Mouse (Mus musculus) liver, embryonic 11.5 days (tissue): ENCODE data around the gene Nt5c. TPM values are rescaled to one million over a fixed set of nuclear protein-coding genes. Genes with fewer than 3 reads are reported as not detected.
"Not testable (repeated sequence)": the region's sequence is repeated elsewhere in the genome, so short reads cannot be mapped to it uniquely, and the experiment has no call there.

Experiments
- ATAC-seq: fragments of 200-750 bp; cut with Nextera tagmentation; replicated peaks from 2 replicates; pipeline ENCODE4 v1.8.0; 2017; ENCODE audit warnings: moderate number of reproducible peaks, mild to moderate bottlenecking, moderate TSS enrichment, moderate library complexity; ENCODE audit not compliant: low FRiP score
- DNase-seq: peaks from one replicate; pipeline ENCODE4 v3.0.0-alpha.2; 2017; ENCODE audit warnings: low spot score
- H3K27ac ChIP-seq: fragments of 300-500 bp; sonication (generic); 2 replicates; pipeline ENCODE4 v1.5.1; 2014; ENCODE audit warnings: mild to moderate bottlenecking, low read depth, low read length, control low read depth
- H3K27me3 ChIP-seq: fragments of 300-500 bp; sonication (generic); replicated peaks from 2 replicates; pipeline ENCODE4 v1.6.1; 2014; ENCODE audit warnings: low read length, mixed read lengths; ENCODE audit not compliant: control insufficient read depth, insufficient read depth
- H3K36me3 ChIP-seq: fragments of 300-500 bp; sonication (generic); 2 replicates; pipeline ENCODE4 v1.6.1; 2014; ENCODE audit warnings: mild to moderate bottlenecking, low read length, moderate library complexity, mixed read lengths; ENCODE audit not compliant: control insufficient read depth, insufficient read depth
- H3K4me1 ChIP-seq: fragments of 300-500 bp; sonication (generic); replicated peaks from 2 replicates; pipeline ENCODE4 v1.6.1; 2014; ENCODE audit warnings: low read length, mixed read lengths; ENCODE audit not compliant: control insufficient read depth, insufficient read depth
- H3K4me2 ChIP-seq: fragments of 300-500 bp; sonication (generic); 2 replicates; pipeline ENCODE4 v1.6.1; 2014; ENCODE audit warnings: mild to moderate bottlenecking, control low read depth, moderate library complexity
- H3K4me3 ChIP-seq: fragments of 300-500 bp; sonication (generic); 2 replicates; pipeline ENCODE4 v1.5.1; 2014; ENCODE audit warnings: low read depth, low read length, control low read depth
- H3K9ac ChIP-seq: fragments of 300-500 bp; sonication (generic); 2 replicates; pipeline ENCODE4 v1.6.1; 2014; ENCODE audit warnings: low read depth, low read length, control low read depth
- H3K9me3 ChIP-seq: fragments of 300-500 bp; sonication (generic); 2 replicates; pipeline ENCODE4 v1.6.1; 2016; ENCODE audit warnings: low read length, inconsistent platforms, mixed read lengths; ENCODE audit not compliant: control insufficient read depth
- WGBS: fragments of 180-500 bp; shearing (Covaris S2); extraction: QIAGEN DNeasy Blood & Tissue Kit; methylation state at CpG from one replicate; pipeline ENCODE4 v1.1.7; 2014; 5-methylcytosine and 5-hydroxymethylcytosine counted together
- polyA plus RNA-seq: library from polyadenylated mRNA; unstranded; fragments of >200 nt; fragmentation: Nextera tagmentation; extraction: Ambion mirVana; gene quantifications from 2 replicates; pipeline ENCODE4 v1.2.1, GENCODE M21; 2014

Nt5c gene
- 96.8 and 105 TPM in 2 replicates for polyA plus RNA-seq

- Histone ChIP-seq H3K4me1 (peaks cover 16% of the 10 kb centered on the region), H3K4me3 (peak within 1 kb of the TSS; percentile 65), H3K27ac (peak within 1 kb of the TSS; percentile 65; the same call in 1 of the 2 replicates), H3K27me3 (no peaks in the 10 kb centered on the region), H3K4me2 (peak within 1 kb of the TSS; percentile 79), H3K9ac (peak within 1 kb of the TSS; percentile 73), H3K9me3 (no peaks in the 10 kb centered on the region), H3K36me3 (peaks cover 9% of the 10 kb centered on the region)
- DNase-seq (peak; percentile 84), ATAC-seq (peak; percentile 93)
- WGBS: under 1% methylated on average over 43 of the region's 43 CpGs
Measured at GRCm38 (mm10) chr11:115491356-115492083, at the start of gene Nt5c. Gene Nt5c (minus strand): TSS chr11:115491862.

- Histone ChIP-seq H3K27me3 (no peaks in the 10 kb centered on the region), H3K9me3 (no peaks in the 10 kb centered on the region), H3K36me3 (peaks cover 11% of the 10 kb centered on the region), H3K9ac (no peak overlapping the region), H3K27ac (no peak overlapping the region), H3K4me2 (no peak overlapping the region), H3K4me1 (peaks cover 19% of the 10 kb centered on the region), H3K4me3 (no peak overlapping the region)
- ATAC-seq: no peak
- 48% methylated on average over 2 of the region's 2 CpGs for WGBS
- DNase-seq: no peak
Measured at GRCm38 (mm10) chr11:115538045-115538444, 46.4 kb upstream of the Nt5c start.

GRCm38 (mm10) chr11:115536856-115537568 lies 45.4 kb upstream of the Nt5c start:
- H3K4me2 ChIP-seq: peak overlapping the region; percentile 88
- WGBS: 88% methylated on average over 10 of the region's 10 CpGs
- H3K9me3 ChIP-seq: no peaks in the 10 kb centered on the region
- peak overlapping the region; percentile 99; the same call in 1 of the 2 replicates for H3K4me3 ChIP-seq
- peak overlapping the region; percentile 20 for H3K9ac ChIP-seq
- peaks cover 20% of the 10 kb centered on the region for H3K36me3 ChIP-seq
- peaks cover 21% of the 10 kb centered on the region for H3K4me1 ChIP-seq
- DNase-seq (no peak), ATAC-seq (no peak)
- H3K27me3 ChIP-seq: no peaks in the 10 kb centered on the region
- H3K27ac ChIP-seq: peak overlapping the region; percentile 100

- peak; percentile 87 for ATAC-seq
- WGBS: 1% methylated on average over 57 of the region's 70 CpGs
- H3K9ac ChIP-seq: peak within 1 kb of the TSS; percentile 99
Measured at GRCm38 (mm10) chr11:115536038-115536681, 44.5 kb upstream of the Nt5c start, which contains the start of gene Sumo2. Gene Sumo2 (minus strand): TSS chr11:115536276.

GRCm38 (mm10) chr11:115535401-115536037 lies 43.9 kb upstream of the Nt5c start:
- ATAC-seq: peak; percentile 77
- Histone ChIP-seq H3K9ac (peak overlapping the region; percentile 99), H3K4me2 (peak overlapping the region; percentile 88), H3K4me3 (peak overlapping the region; percentile 99), H3K36me3 (peaks cover 26% of the 10 kb centered on the region), H3K9me3 (no peaks in the 10 kb centered on the region), H3K4me1 (peaks cover 21% of the 10 kb centered on the region), H3K27me3 (no peaks in the 10 kb centered on the region), H3K27ac (peak overlapping the region; percentile 100)
- under 1% methylated on average over 77 of the region's 84 CpGs for WGBS
- DNase-seq: peak; percentile 75

More at GRCm38 (mm10) chr11:115536038-115536681, 44.5 kb upstream of the Nt5c start, which contains the start of gene Sumo2:
- Histone ChIP-seq H3K4me1 (peaks cover 21% of the 10 kb centered on the region), H3K27me3 (no peaks in the 10 kb centered on the region), H3K36me3 (peaks cover 26% of the 10 kb centered on the region), H3K9me3 (no peaks in the 10 kb centered on the region), H3K4me3 (peak within 1 kb of the TSS; percentile 99), H3K27ac (peak within 1 kb of the TSS; percentile 100), H3K4me2 (peak within 1 kb of the TSS; percentile 88)
- peak; percentile 98 for DNase-seq

- DNase-seq (no peak), ATAC-seq (no peak)
- H3K4me2 ChIP-seq: peak overlapping the region; percentile 88
- H3K27ac ChIP-seq: peak overlapping the region; percentile 100
- H3K4me3 ChIP-seq: peak overlapping the region; percentile 99
- H3K36me3 ChIP-seq: peaks cover 29% of the 10 kb centered on the region
- H3K27me3 ChIP-seq: no peaks in the 10 kb centered on the region
- H3K9ac ChIP-seq: peak overlapping the region; percentile 99
- H3K9me3 ChIP-seq: no peaks in the 10 kb centered on the region
- peaks cover 21% of the 10 kb centered on the region for H3K4me1 ChIP-seq
- WGBS: 7% methylated on average over 11 of the region's 11 CpGs
Measured at GRCm38 (mm10) chr11:115534759-115535371, 43.2 kb upstream of the Nt5c start.

- H3K4me1 ChIP-seq, H3K27ac ChIP-seq, DNase-seq, H3K9ac ChIP-seq, H3K4me2 ChIP-seq, H3K27me3 ChIP-seq, H3K9me3 ChIP-seq, H3K4me3 ChIP-seq, ATAC-seq: not testable (repeated sequence)
- 77% methylated on average over 3 of the region's 3 CpGs for WGBS
- H3K36me3 ChIP-seq: peaks cover 50% of the 10 kb centered on the region
Measured at GRCm38 (mm10) chr11:115526446-115526845, 34.8 kb upstream of the Nt5c start.

GRCm38 (mm10) chr11:115522703-115523102 lies 31.0 kb upstream of the Nt5c start:
- no peaks in the 10 kb centered on the region for H3K27me3 ChIP-seq
- H3K9ac ChIP-seq: no peak overlapping the region
- ATAC-seq: no peak
- no peak overlapping the region for H3K4me3 ChIP-seq
- peaks cover 38% of the 10 kb centered on the region for H3K36me3 ChIP-seq
- H3K27ac ChIP-seq: no peak overlapping the region
- no peaks in the 10 kb centered on the region for H3K9me3 ChIP-seq
- WGBS: 66% methylated on average over 2 of the region's 2 CpGs
- H3K4me2 ChIP-seq: no peak overlapping the region
- DNase-seq: no peak
- H3K4me1 ChIP-seq: peaks cover 4% of the 10 kb centered on the region; the same call in 1 of the 2 replicates
